Mouse (Mus musculus) liver, embryonic 15.5 days (tissue): ENCODE results near the gene Gm6588. TPM values are rescaled to one million over a fixed set of nuclear protein-coding genes. Genes with fewer than 3 reads are reported as not detected.

Experiments used
- ATAC-seq: fragments of 200-750 bp; cut with Nextera tagmentation; 2 replicates; pipeline ENCODE4 v1.8.0; 2017; ENCODE audit warnings: moderate number of reproducible peaks, mild to moderate bottlenecking, moderate library complexity; ENCODE audit not compliant: insufficient read depth
- H3K27ac ChIP-seq: fragments of 300-500 bp; sonication (generic); replicated peaks from 2 replicates; pipeline ENCODE4 v1.5.1; 2015; ENCODE audit warnings: mild to moderate bottlenecking, inconsistent platforms
- H3K27me3 ChIP-seq: fragments of 300-500 bp; sonication (generic); 2 replicates; pipeline ENCODE4 v1.6.1; 2015; ENCODE audit warnings: mild to moderate bottlenecking, inconsistent platforms
- H3K36me3 ChIP-seq: fragments of 300-500 bp; sonication (generic); replicated peaks from 2 replicates; pipeline ENCODE4 v1.6.1; 2015; ENCODE audit warnings: moderate library complexity, mild to moderate bottlenecking, inconsistent platforms
- H3K4me1 ChIP-seq: fragments of 300-500 bp; sonication (generic); replicated peaks from 2 replicates; pipeline ENCODE4 v1.6.1; 2015; ENCODE audit warnings: inconsistent platforms
- H3K4me2 ChIP-seq: fragments of 300-500 bp; sonication (generic); 2 replicates; pipeline ENCODE4 v1.6.1; 2015; ENCODE audit warnings: moderate library complexity, mild to moderate bottlenecking, inconsistent platforms
- H3K4me3 ChIP-seq: fragments of 300-500 bp; sonication (generic); replicated peaks from 2 replicates; pipeline ENCODE4 v1.5.1; 2015; ENCODE audit warnings: mild to moderate bottlenecking, inconsistent platforms
- H3K9ac ChIP-seq: fragments of 300-500 bp; sonication (generic); 2 replicates; pipeline ENCODE4 v1.6.1; 2015; ENCODE audit warnings: moderate library complexity, mild to moderate bottlenecking, inconsistent platforms
- H3K9me3 ChIP-seq: fragments of 300-500 bp; sonication (generic); replicated peaks from 2 replicates; pipeline ENCODE4 v1.6.1; 2016; ENCODE audit warnings: inconsistent platforms
- WGBS: fragments of 180-500 bp; shearing (Covaris S2); methylation state at CpG from one replicate; pipeline ENCODE4 v1.1.7; 2015; ENCODE audit warnings: mixed read lengths; ENCODE audit not compliant: insufficient replicate concordance; 5-methylcytosine and 5-hydroxymethylcytosine counted together
- polyA plus RNA-seq: library from polyadenylated mRNA; unstranded; fragments of >200 nt; fragmentation: Nextera tagmentation; extraction: Ambion mirVana; gene quantifications from 2 replicates; pipeline ENCODE4 v1.2.1, GENCODE M21; 2015

Gm6588 gene
- polyA plus RNA-seq, 1 experiment from 2014 or later, result not detected

DNA sequence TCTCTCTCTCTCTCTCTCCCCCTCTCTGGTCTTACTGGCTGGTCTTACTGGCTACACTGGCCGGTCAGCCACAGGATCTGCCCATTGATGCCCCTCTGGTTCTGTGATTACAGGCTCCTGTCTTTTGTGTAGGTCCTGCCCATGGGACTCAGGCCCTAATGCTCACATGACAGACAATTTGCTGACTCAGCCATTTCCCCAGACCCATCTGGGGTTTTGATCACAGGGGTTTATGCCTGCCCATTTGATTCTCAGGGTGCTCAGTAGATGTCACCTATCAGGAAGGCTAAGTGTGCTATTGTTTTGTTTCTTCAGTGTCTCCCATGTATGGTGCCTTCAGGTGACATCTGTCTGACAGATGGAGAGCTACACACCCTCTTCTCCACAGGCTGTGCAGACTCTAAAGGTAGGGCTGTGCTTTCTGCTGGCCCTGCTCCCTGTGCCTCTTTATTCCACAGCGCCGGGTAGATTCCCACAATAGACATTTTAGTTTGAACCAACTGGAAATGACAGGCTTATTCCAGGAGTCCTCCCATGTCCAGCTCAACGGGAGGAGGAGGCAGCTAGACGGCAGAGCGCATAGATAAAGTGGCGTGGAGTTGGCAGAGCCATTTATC is 47.6 kb downstream of the Gm6588 start:
- H3K27me3 ChIP-seq, result no peaks in the 10 kb centered on the region
- no peak overlapping the region for H3K4me2 ChIP-seq
- no peak overlapping the region for H3K9ac ChIP-seq
- H3K9me3 ChIP-seq, result no peaks in the 10 kb centered on the region
- H3K4me3 ChIP-seq, result no peak overlapping the region
- no peaks in the 10 kb centered on the region for H3K36me3 ChIP-seq
- H3K4me1 ChIP-seq, result peaks cover 16% of the 10 kb centered on the region
- H3K27ac ChIP-seq, result no peak overlapping the region
- WGBS, result 64% methylated on average over 7 of the region's 7 CpGs
- no peak for ATAC-seq

DNA sequence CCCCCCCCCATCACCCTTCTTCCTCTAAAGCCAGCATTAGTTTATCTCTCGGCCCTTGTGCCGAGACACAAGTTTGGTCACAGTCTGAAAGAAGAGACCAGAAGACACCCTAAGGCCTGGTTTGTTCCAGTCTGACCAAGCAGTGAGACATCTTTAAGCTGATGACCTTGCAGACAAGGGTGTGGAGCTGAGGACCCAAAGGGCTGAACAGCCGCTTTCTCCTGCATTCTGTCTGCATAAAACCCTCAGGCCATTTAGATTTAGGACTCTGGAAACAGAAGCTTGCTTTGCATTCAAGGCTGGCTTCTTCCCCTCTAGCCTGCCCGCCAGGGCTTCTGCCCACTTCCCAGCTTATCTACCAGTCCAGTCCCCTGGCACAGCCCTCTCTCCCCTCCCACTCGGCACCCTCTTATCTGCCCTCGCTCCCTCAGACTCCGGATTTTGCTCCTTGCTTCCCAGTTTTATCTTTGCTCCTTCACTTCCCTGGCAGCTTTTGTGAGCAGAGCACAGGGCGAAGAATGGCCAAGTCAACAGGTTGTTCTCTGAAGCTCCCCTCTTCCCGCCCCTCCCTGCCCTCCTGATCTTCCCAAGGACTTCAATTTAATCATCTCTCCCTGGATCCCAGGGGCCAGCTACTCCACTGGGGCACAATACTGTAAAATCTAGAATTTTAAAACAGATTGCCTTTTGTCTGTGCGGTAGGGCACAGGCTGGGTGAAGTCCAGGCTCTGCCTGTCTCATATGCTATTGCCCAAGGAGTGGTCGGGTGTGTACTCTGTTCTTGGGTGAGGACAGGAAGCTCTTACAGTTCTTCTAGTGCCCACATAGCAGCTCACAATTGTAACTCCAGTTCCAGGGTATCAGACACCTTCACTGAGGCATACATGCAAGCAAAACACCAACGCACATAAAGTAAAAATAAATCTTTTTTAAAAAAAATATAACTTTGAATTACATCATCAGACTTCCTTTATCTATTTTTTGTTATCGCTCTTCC is 50.0 kb downstream of the Gm6588 start:
- 41% methylated on average over 13 of the region's 13 CpGs for WGBS
- ATAC-seq, result peak; percentile 87
- Histone ChIP-seq H3K9me3 (no peaks in the 10 kb centered on the region), H3K27me3 (no peaks in the 10 kb centered on the region), H3K4me2 (peak overlapping the region; percentile 23; the same call in 1 of the 2 replicates), H3K9ac (no peak overlapping the region), H3K36me3 (no peaks in the 10 kb centered on the region), H3K4me1 (peaks cover 16% of the 10 kb centered on the region), H3K27ac (peak overlapping the region; percentile 64; the same call in 1 of the 2 replicates), H3K4me3 (no peak overlapping the region)

GRCm38 (mm10) chr5:112499918-112500682 is 50.9 kb downstream of the Gm6588 start:
- no peak overlapping the region for H3K4me2 ChIP-seq
- no peaks in the 10 kb centered on the region for H3K27me3 ChIP-seq
- H3K27ac ChIP-seq, result no peak overlapping the region
- peaks cover 16% of the 10 kb centered on the region for H3K4me1 ChIP-seq
- no peak overlapping the region for H3K4me3 ChIP-seq
- no peaks in the 10 kb centered on the region for H3K9me3 ChIP-seq
- no peak overlapping the region for H3K9ac ChIP-seq
- no peaks in the 10 kb centered on the region for H3K36me3 ChIP-seq
- ATAC-seq, result no peak
- WGBS, result 58% methylated on average over 8 of the region's 8 CpGs

Other genes starting within 250 kb of the Gm6588 start
- gene Cryba4, start 196.9 kb upstream of the Gm6588 start, polyA plus RNA-seq, result 0.70 and 0.85 TPM in 2 replicates
- 0.25 and 0.40 TPM in 2 replicates for gene Crybb1, start 193.6 kb upstream of the Gm6588 start, polyA plus RNA-seq
- 34.5 and 43.8 TPM in 2 replicates for gene Tpst2, start 172.7 kb upstream of the Gm6588 start, polyA plus RNA-seq
- gene Tfip11, start 123.1 kb upstream of the Gm6588 start, polyA plus RNA-seq, result 12.0 and 13.1 TPM in 2 replicates
- 13.8 and 16.4 TPM in 2 replicates for gene Srrd, start 106.4 kb upstream of the Gm6588 start, polyA plus RNA-seq
- gene Hps4, start 106.3 kb upstream of the Gm6588 start, polyA plus RNA-seq, result 10.9 and 13.7 TPM in 2 replicates
- 0.07 and 0.12 TPM in 2 replicates for gene Gm6583, start 93.4 kb upstream of the Gm6588 start, polyA plus RNA-seq
- gene Asphd2, start 54.6 kb upstream of the Gm6588 start, polyA plus RNA-seq, result 0.14 and 0.24 TPM in 2 replicates
- gene Sez6l, start 127.8 kb downstream of the Gm6588 start, polyA plus RNA-seq, result 0.05 and 0.07 TPM in 2 replicates